Mouse (Mus musculus) monocyte, adult 5-6 weeks (primary cell): ENCODE measurements around the gene Osbpl7. TPM values are rescaled to one million over a fixed set of nuclear protein-coding genes. Genes with fewer than 3 reads are reported as not detected.

ENCODE experiments used
- ATAC-seq: fragments of 153-309, 156-312 bp; replicated peaks from 2 replicates; pipeline ENCODE4 v1.8.0; 2017; ENCODE audit warnings: mild to moderate bottlenecking; ENCODE audit not compliant: low TSS enrichment, insufficient number of reproducible peaks, severe bottlenecking, poor library complexity, low FRiP score
- total RNA-seq: library from RNA; stranded (forward); fragments of 200-1000, 200-491, 200-594 nt; gene quantifications from 3 replicates; pipeline ENCODE4 v1.2.3, GENCODE M21; 2017

The Osbpl7 gene
- total RNA-seq, 1 experiment from 2014 or later = 10.0 TPM

GRCm38 (mm10) chr11:97033781-97034180 lies 16.6 kb upstream of the Osbpl7 start:
- no peak for ATAC-seq

GRCm38 (mm10) chr11:97036141-97036540 lies 14.3 kb upstream of the Osbpl7 start:
- no peak for ATAC-seq

- ATAC-seq = no peak
These were observed 11.5 kb upstream of the Osbpl7 start for GRCm38 (mm10) chr11:97038881-97039280.

GRCm38 (mm10) chr11:97040301-97041021 lies 10.0 kb upstream of the Osbpl7 start:
- ATAC-seq = no peak

- ATAC-seq = peak; percentile 89
These were observed 9.2 kb upstream of the Osbpl7 start, which contains the start of the genes Lrrc46 and Mrpl10 for GRCm38 (mm10) chr11:97041022-97041899. Gene Lrrc46 (minus strand): TSS chr11:97041407. Gene Mrpl10 (plus strand): TSS chr11:97041560.

- ATAC-seq = no peak
These were observed 5.5 kb upstream of the Osbpl7 start for GRCm38 (mm10) chr11:97044902-97045301.

- ATAC-seq = no peak
These were observed 4.6 kb upstream of the Osbpl7 start for GRCm38 (mm10) chr11:97045861-97046260.

GRCm38 (mm10) chr11:97048090-97048650 lies 2.3 kb upstream of the Osbpl7 start:
- no peak for ATAC-seq

GRCm38 (mm10) chr11:97049492-97050085 lies 839 bp upstream of the Osbpl7 start:
- no peak for ATAC-seq

- no peak; the same call in 1 of the 2 replicates for ATAC-seq
These were observed 637 bp downstream of the Osbpl7 start for GRCm38 (mm10) chr11:97050944-97051586.

- no peak for ATAC-seq
These were observed 1.8 kb downstream of the Osbpl7 start for GRCm38 (mm10) chr11:97052219-97052646.

- no peak for ATAC-seq
These were observed 13.0 kb downstream of the Osbpl7 start for GRCm38 (mm10) chr11:97063274-97063920.

- no peak for ATAC-seq
These were observed 13.5 kb downstream of the Osbpl7 start for GRCm38 (mm10) chr11:97063921-97064295.

- ATAC-seq = no peak
These were observed 15.3 kb downstream of the Osbpl7 start for GRCm38 (mm10) chr11:97065538-97066295.

- ATAC-seq = no peak
These were observed 16.4 kb downstream of the Osbpl7 start for GRCm38 (mm10) chr11:97066656-97067360.

- ATAC-seq = no peak
These were observed 18.9 kb downstream of the Osbpl7 start for GRCm38 (mm10) chr11:97069333-97069732.

- ATAC-seq = no peak
These were observed 19.3 kb downstream of the Osbpl7 start for GRCm38 (mm10) chr11:97069770-97070169.
